Mouse (Mus musculus) embryonic facial prominence, embryonic 10.5 days (tissue): ENCODE results near the gene Syt3. TPM values are rescaled to one million over a fixed set of nuclear protein-coding genes. Genes with fewer than 3 reads are reported as not detected.

Experiments used
- DNase-seq: peaks from one replicate; pipeline ENCODE4 v3.0.0-alpha.2; 2017; ENCODE audit warnings: low spot score
- H3K27ac ChIP-seq: fragments of 300-500 bp; sonication (generic); replicated peaks from 2 replicates; pipeline ENCODE4 v1.5.1; 2016; ENCODE audit warnings: mild to moderate bottlenecking
- H3K27me3 ChIP-seq: fragments of 300-500 bp; sonication (generic); replicated peaks from 2 replicates; pipeline ENCODE4 v1.6.1; 2016; ENCODE audit warnings: low read depth, mild to moderate bottlenecking; ENCODE audit not compliant: poor library complexity, severe bottlenecking
- H3K36me3 ChIP-seq: fragments of 300-500 bp; sonication (generic); replicated peaks from 2 replicates; pipeline ENCODE4 v1.6.1; 2016; ENCODE audit warnings: mild to moderate bottlenecking, moderate library complexity
- H3K4me1 ChIP-seq: fragments of 300-500 bp; sonication (generic); 2 replicates; pipeline ENCODE4 v1.6.1; 2016
- H3K4me3 ChIP-seq: fragments of 300-500 bp; sonication (generic); 2 replicates; pipeline ENCODE4 v1.5.1; 2016; ENCODE audit warnings: mild to moderate bottlenecking, moderate library complexity
- H3K9me3 ChIP-seq: fragments of 300-500 bp; sonication (generic); 2 replicates; pipeline ENCODE4 v1.6.1; 2016; ENCODE audit warnings: mild to moderate bottlenecking
- WGBS: fragments of 180-500 bp; shearing (Covaris S2); methylation state at CpG from one replicate; pipeline ENCODE4 v1.1.7; 2016; 5-methylcytosine and 5-hydroxymethylcytosine counted together
- polyA plus RNA-seq: library from polyadenylated mRNA; unstranded; fragments of >200 nt; fragmentation: Nextera tagmentation; extraction: Ambion mirVana; gene quantifications from 2 replicates; pipeline ENCODE4 v1.2.1, GENCODE M21; 2016

Syt3 gene
- polyA plus RNA-seq, 1 experiment from 2014 or later: 2.4 TPM

GRCm38 (mm10) chr7:44360792-44361301 is 23.1 kb upstream of the Syt3 start:
- 12% methylated on average over 21 of the region's 21 CpGs for WGBS
- Histone ChIP-seq H3K27ac (no peak overlapping the region; the same call in 1 of the 2 replicates), H3K9me3 (no peaks in the 10 kb centered on the region), H3K27me3 (peaks cover 85% of the 10 kb centered on the region), H3K36me3 (no peaks in the 10 kb centered on the region), H3K4me3 (peak overlapping the region; percentile 64), H3K4me1 (peaks cover 48% of the 10 kb centered on the region)
- no peak for DNase-seq

GRCm38 (mm10) chr7:44372678-44373077 is 11.2 kb upstream of the Syt3 start:
- no peak for DNase-seq
- Histone ChIP-seq H3K9me3 (no peaks in the 10 kb centered on the region), H3K27me3 (no peaks in the 10 kb centered on the region), H3K36me3 (no peaks in the 10 kb centered on the region), H3K27ac (no peak overlapping the region), H3K4me3 (no peak overlapping the region), H3K4me1 (peaks cover 20% of the 10 kb centered on the region)
- WGBS: 92% methylated on average over 8 of the region's 8 CpGs

GRCm38 (mm10) chr7:44373460-44373859 is 10.4 kb upstream of the Syt3 start:
- 12% methylated on average over 7 of the region's 7 CpGs for WGBS
- peak overlapping the region; percentile 73 for H3K4me3 ChIP-seq

GRCm38 (mm10) chr7:44373889-44374652 is 9.8 kb upstream of the Syt3 start:
- H3K27me3 ChIP-seq: no peaks in the 10 kb centered on the region
- H3K4me3 ChIP-seq: peak overlapping the region; percentile 73
- DNase-seq: peak; percentile 78
- H3K9me3 ChIP-seq: no peaks in the 10 kb centered on the region
- peak overlapping the region; percentile 89 for H3K27ac ChIP-seq
- WGBS: under 1% methylated on average over 19 of the region's 19 CpGs
- no peaks in the 10 kb centered on the region for H3K36me3 ChIP-seq
- H3K4me1 ChIP-seq: peaks cover 20% of the 10 kb centered on the region

More at GRCm38 (mm10) chr7:44373460-44373859, 10.4 kb upstream of the Syt3 start:
- Histone ChIP-seq H3K9me3 (no peaks in the 10 kb centered on the region), H3K36me3 (no peaks in the 10 kb centered on the region), H3K27ac (peak overlapping the region; percentile 89), H3K27me3 (no peaks in the 10 kb centered on the region), H3K4me1 (peaks cover 20% of the 10 kb centered on the region)
- no peak for DNase-seq

- peak overlapping the region; percentile 73 for H3K4me3 ChIP-seq
- no peaks in the 10 kb centered on the region for H3K9me3 ChIP-seq
- peak overlapping the region; percentile 89 for H3K27ac ChIP-seq
- peak; percentile 58 for DNase-seq
- H3K36me3 ChIP-seq: no peaks in the 10 kb centered on the region
- no peaks in the 10 kb centered on the region for H3K27me3 ChIP-seq
- peaks cover 20% of the 10 kb centered on the region for H3K4me1 ChIP-seq
- 1% methylated on average over 5 of the region's 5 CpGs for WGBS
Measured at GRCm38 (mm10) chr7:44374756-44375155, 9.1 kb upstream of the Syt3 start.

- Histone ChIP-seq H3K4me3 (peak overlapping the region; percentile 73), H3K4me1 (peaks cover 20% of the 10 kb centered on the region)
- 4% methylated on average over 10 of the region's 10 CpGs for whole genome bisulfite sequencing
Measured at GRCm38 (mm10) chr7:44375207-44375606, 8.7 kb upstream of the Syt3 start.

GRCm38 (mm10) chr7:44375793-44376192 is 8.1 kb upstream of the Syt3 start:
- DNase-seq: no peak
- Histone ChIP-seq H3K27me3 (no peaks in the 10 kb centered on the region), H3K27ac (no peak overlapping the region), H3K9me3 (no peaks in the 10 kb centered on the region), H3K4me1 (peaks cover 20% of the 10 kb centered on the region), H3K36me3 (no peaks in the 10 kb centered on the region), H3K4me3 (peak overlapping the region; percentile 73; the same call in 1 of the 2 replicates)
- 61% methylated on average over 3 of the region's 3 CpGs for WGBS

More at GRCm38 (mm10) chr7:44375207-44375606, 8.7 kb upstream of the Syt3 start:
- H3K27me3 ChIP-seq: no peaks in the 10 kb centered on the region
- peak overlapping the region; percentile 89 for H3K27ac ChIP-seq
- DNase-seq: no peak
- no peaks in the 10 kb centered on the region for H3K36me3 ChIP-seq
- H3K9me3 ChIP-seq: no peaks in the 10 kb centered on the region

- H3K36me3 ChIP-seq: no peaks in the 10 kb centered on the region
- DNase-seq: no peak
- no peaks in the 10 kb centered on the region for H3K9me3 ChIP-seq
- H3K27me3 ChIP-seq: peaks cover 9% of the 10 kb centered on the region
- peaks cover 18% of the 10 kb centered on the region for H3K4me1 ChIP-seq
- H3K27ac ChIP-seq: no peak overlapping the region
- WGBS: 66% methylated on average over 4 of the region's 4 CpGs
- no peak overlapping the region for H3K4me3 ChIP-seq
Measured at GRCm38 (mm10) chr7:44378290-44378689, 5.6 kb upstream of the Syt3 start.

GRCm38 (mm10) chr7:44382541-44382940 is 1.4 kb upstream of the Syt3 start:
- WGBS: 81% methylated on average over 12 of the region's 12 CpGs
- no peaks in the 10 kb centered on the region for H3K36me3 ChIP-seq
- DNase-seq: no peak
- peaks cover 47% of the 10 kb centered on the region for H3K27me3 ChIP-seq
- peaks cover 15% of the 10 kb centered on the region for H3K4me1 ChIP-seq
- no peaks in the 10 kb centered on the region for H3K9me3 ChIP-seq
- no peak overlapping the region for H3K4me3 ChIP-seq
- H3K27ac ChIP-seq: no peak overlapping the region

- DNase-seq: no peak
- 0% methylated on average over 17 of the region's 17 CpGs for WGBS
- Histone ChIP-seq H3K4me1 (peaks cover 15% of the 10 kb centered on the region), H3K27me3 (peaks cover 53% of the 10 kb centered on the region), H3K27ac (peak overlapping the region; percentile 48; the same call in 1 of the 2 replicates), H3K9me3 (no peaks in the 10 kb centered on the region), H3K36me3 (no peaks in the 10 kb centered on the region), H3K4me3 (peak overlapping the region; percentile 69)
Measured at GRCm38 (mm10) chr7:44384716-44385059, 786 bp downstream of the Syt3 start.

- H3K27me3 ChIP-seq: peaks cover 53% of the 10 kb centered on the region
- WGBS: 76% methylated on average over 12 of the region's 12 CpGs
- peak within 1 kb of the TSS; percentile 69 for H3K4me3 ChIP-seq
- peaks cover 15% of the 10 kb centered on the region for H3K4me1 ChIP-seq
- peak within 1 kb of the TSS; percentile 48; the same call in 1 of the 2 replicates for H3K27ac ChIP-seq
- no peak for DNase-seq
- H3K9me3 ChIP-seq: no peaks in the 10 kb centered on the region
- H3K36me3 ChIP-seq: no peaks in the 10 kb centered on the region
Measured at GRCm38 (mm10) chr7:44385720-44386119, 1.8 kb downstream of the Syt3 start, which contains the start of gene 1700008O03Rik. TSS of gene 1700008O03Rik (minus strand) at chr7:44385820.

GRCm38 (mm10) chr7:44391831-44392230 is 7.9 kb downstream of the Syt3 start:
- no peak for DNase-seq
- Histone ChIP-seq H3K27me3 (peaks cover 35% of the 10 kb centered on the region), H3K36me3 (no peaks in the 10 kb centered on the region), H3K4me1 (no peaks in the 10 kb centered on the region), H3K4me3 (no peak overlapping the region), H3K27ac (no peak overlapping the region), H3K9me3 (no peaks in the 10 kb centered on the region)
- 87% methylated on average over 4 of the region's 4 CpGs for WGBS

GRCm38 (mm10) chr7:44392341-44392740 is 8.4 kb downstream of the Syt3 start:
- Histone ChIP-seq H3K36me3 (no peaks in the 10 kb centered on the region), H3K4me1 (no peaks in the 10 kb centered on the region), H3K27me3 (peaks cover 33% of the 10 kb centered on the region), H3K9me3 (no peaks in the 10 kb centered on the region), H3K27ac (no peak overlapping the region), H3K4me3 (no peak overlapping the region)
- 85% methylated on average over 14 of the region's 14 CpGs for WGBS
- DNase-seq: no peak
